Mouse (Mus musculus): ENCODE results near the gene Gm10840. TPM values are rescaled to one million over a fixed set of nuclear protein-coding genes. Genes with fewer than 3 reads are reported as not detected.

The Gm10840 gene
- polyA plus RNA-seq, 1 experiment, result not detected

DNA sequence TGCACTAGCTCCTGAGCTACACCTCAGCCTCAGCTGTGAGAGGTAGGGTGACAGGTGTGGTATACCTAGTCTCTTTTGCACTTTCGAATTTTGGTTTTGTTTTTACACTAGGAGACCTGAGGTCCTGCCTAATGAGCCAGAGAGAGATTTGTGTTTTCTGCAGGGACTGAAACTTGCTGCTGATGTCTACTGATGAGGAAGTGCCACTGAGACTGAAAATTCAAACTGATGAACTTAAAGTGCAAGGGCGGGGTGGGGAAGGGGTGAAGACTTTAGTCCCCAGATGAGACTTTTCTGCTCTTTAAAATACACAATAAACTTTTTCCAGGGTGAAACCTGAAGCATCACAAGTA lies 19.8 kb downstream of the Gm10840 start:
- peak in 1 of 2 experiments; percentile 9 for DNase-seq (ENCODE audit: low read depth in 1 of 2, low spot score in 2 of 2)
- no peak for TF ChIP-seq POLR2A (IDR thresholded peaks at IDR 0.05; ENCODE audit: low read depth, low read length)
- TF ChIP-seq CTCF (IDR thresholded peaks at IDR 0.05; ENCODE audit: extremely low read depth, insufficient read depth, insufficient read length, insufficient replicate concordance), result no peak
- peaks cover 6% of the 10 kb centered on the region; the same call in 1 of the 2 replicates for H3K4me1 ChIP-seq (ENCODE audit: control insufficient read depth, insufficient read depth, insufficient read length)
- 45% methylated on average over 2 of the region's 2 CpGs for whole genome bisulfite sequencing
- no peak overlapping the region for H3K4me3 ChIP-seq (ENCODE audit: extremely low read depth, insufficient read depth, insufficient read length)
- H3K27ac ChIP-seq (ENCODE audit: insufficient read depth, low read length), result peak overlapping the region; percentile 41
- peaks cover 5% of the 10 kb centered on the region for H3K36me3 ChIP-seq (ENCODE audit: control insufficient read depth, insufficient read depth, low read length)
- no peaks in the 10 kb centered on the region for H3K27me3 ChIP-seq (ENCODE audit: control insufficient read depth, insufficient read depth, low read length)

DNA sequence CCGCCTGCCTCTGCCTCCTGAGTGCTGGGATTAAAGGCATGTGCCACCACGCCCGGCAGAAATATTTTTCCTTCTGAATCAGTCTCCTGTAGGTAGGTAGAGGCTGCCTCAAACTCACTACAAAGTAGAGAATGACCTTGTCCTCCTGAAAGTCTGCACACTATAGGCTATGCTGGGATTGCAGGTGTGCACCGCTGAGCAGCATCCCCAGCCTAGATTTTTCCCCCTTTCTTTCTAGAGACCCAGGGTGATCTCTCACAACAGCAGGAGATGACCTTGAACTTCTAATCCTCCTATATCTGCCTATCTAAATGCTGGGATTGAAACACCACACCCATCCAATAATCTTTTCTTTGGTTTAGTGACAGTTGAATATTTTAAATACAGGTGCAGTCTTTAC lies 26.7 kb downstream of the Gm10840 start:
- TF ChIP-seq CTCF (IDR thresholded peaks at IDR 0.05; ENCODE audit: extremely low read depth, insufficient read depth, insufficient read length, insufficient replicate concordance) (no peak), POLR2A (IDR thresholded peaks at IDR 0.05; ENCODE audit: low read depth, low read length) (no peak)
- WGBS, result 91% methylated on average over 4 of the region's 4 CpGs
- Histone ChIP-seq H3K27ac (ENCODE audit: insufficient read depth, low read length) (no peak overlapping the region), H3K4me3 (ENCODE audit: extremely low read depth, insufficient read depth, insufficient read length) (no peak overlapping the region), H3K27me3 (ENCODE audit: control insufficient read depth, insufficient read depth, low read length) (no peaks in the 10 kb centered on the region), H3K36me3 (ENCODE audit: control insufficient read depth, insufficient read depth, low read length) (peaks cover 8% of the 10 kb centered on the region), H3K4me1 (ENCODE audit: control insufficient read depth, insufficient read depth, insufficient read length) (no peaks in the 10 kb centered on the region)
- no peak for DNase-seq (ENCODE audit: low read depth in 1 of 2, low spot score in 2 of 2)

- Histone ChIP-seq H3K36me3 (ENCODE audit: control insufficient read depth, insufficient read depth, low read length) (0 out of 2 replicates have a peak, but pooled peaks cover 1% of the 10 kb centered on the region), H3K4me3 (ENCODE audit: extremely low read depth, insufficient read depth, insufficient read length) (no peak overlapping the region), H3K27me3 (ENCODE audit: control insufficient read depth, insufficient read depth, low read length) (no peaks in the 10 kb centered on the region), H3K27ac (ENCODE audit: insufficient read depth, low read length) (no peak overlapping the region), H3K4me1 (ENCODE audit: control insufficient read depth, insufficient read depth, insufficient read length) (peaks cover 3% of the 10 kb centered on the region; the same call in 1 of the 2 replicates)
- WGBS, result 73% methylated on average over 3 of the region's 3 CpGs
- no peak for TF ChIP-seq POLR2A (IDR thresholded peaks at IDR 0.05; ENCODE audit: low read depth, low read length)
- TF ChIP-seq CTCF (IDR thresholded peaks at IDR 0.05; ENCODE audit: extremely low read depth, insufficient read depth, insufficient read length, insufficient replicate concordance), result no peak
- DNase-seq (ENCODE audit: low read depth in 1 of 2, low spot score in 2 of 2), result no peak
Measured at GRCm38 (mm10) chr11:106191716-106192115, 31.1 kb downstream of the Gm10840 start.

DNA sequence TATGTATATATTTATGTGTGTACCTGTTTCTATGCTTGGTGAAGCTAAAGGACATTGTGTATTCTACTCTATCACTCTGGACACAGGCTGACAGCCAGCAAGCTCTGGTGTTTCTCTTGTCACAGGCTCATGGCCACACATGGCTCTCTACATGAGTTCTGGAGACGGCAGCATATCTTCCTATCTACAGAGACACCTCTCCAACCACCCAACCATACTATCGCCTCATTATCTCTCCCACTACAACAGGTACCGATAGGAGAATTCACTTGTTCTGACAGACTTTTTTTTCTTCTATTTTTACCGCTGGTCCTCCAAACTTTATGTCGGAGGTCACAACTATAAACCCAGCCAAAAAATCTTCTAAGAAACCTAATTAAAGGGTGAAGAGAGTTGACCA lies 31.6 kb downstream of the Gm10840 start:
- no peak overlapping the region for H3K4me3 ChIP-seq (ENCODE audit: extremely low read depth, insufficient read depth, insufficient read length)

GRCm38 (mm10) chr11:106192657-106193370 lies 32.2 kb downstream of the Gm10840 start:
- Histone ChIP-seq H3K4me1 (ENCODE audit: control insufficient read depth, insufficient read depth, insufficient read length) (peaks cover 3% of the 10 kb centered on the region; the same call in 1 of the 2 replicates), H3K27ac (ENCODE audit: insufficient read depth, low read length) (peak overlapping the region; percentile 94), H3K27me3 (ENCODE audit: control insufficient read depth, insufficient read depth, low read length) (no peaks in the 10 kb centered on the region), H3K4me3 (ENCODE audit: extremely low read depth, insufficient read depth, insufficient read length) (peak overlapping the region; percentile 82), H3K36me3 (ENCODE audit: control insufficient read depth, insufficient read depth, low read length) (no peaks in the 10 kb centered on the region)
- 6% methylated on average over 19 of the region's 19 CpGs for WGBS
- DNase-seq (ENCODE audit: low read depth in 1 of 2, low spot score in 2 of 2), result no peak
- no peak for TF ChIP-seq POLR2A (IDR thresholded peaks at IDR 0.05; ENCODE audit: low read depth, low read length)
- no peak for TF ChIP-seq CTCF (IDR thresholded peaks at IDR 0.05; ENCODE audit: extremely low read depth, insufficient read depth, insufficient read length, insufficient replicate concordance)

More for the DNA sequence above, 31.6 kb downstream of the Gm10840 start:
- Histone ChIP-seq H3K4me1 (ENCODE audit: control insufficient read depth, insufficient read depth, insufficient read length) (peaks cover 3% of the 10 kb centered on the region; the same call in 1 of the 2 replicates), H3K27me3 (ENCODE audit: control insufficient read depth, insufficient read depth, low read length) (no peaks in the 10 kb centered on the region), H3K36me3 (ENCODE audit: control insufficient read depth, insufficient read depth, low read length) (0 out of 2 replicates have a peak, but pooled peaks cover 1% of the 10 kb centered on the region), H3K27ac (ENCODE audit: insufficient read depth, low read length) (no peak overlapping the region)
- 75% methylated on average over 5 of the region's 5 CpGs for WGBS
- TF ChIP-seq POLR2A (IDR thresholded peaks at IDR 0.05; ENCODE audit: low read depth, low read length) (no peak), CTCF (IDR thresholded peaks at IDR 0.05; ENCODE audit: extremely low read depth, insufficient read depth, insufficient read length, insufficient replicate concordance) (no peak)
- no peak for DNase-seq (ENCODE audit: low read depth in 1 of 2, low spot score in 2 of 2)

- Histone ChIP-seq H3K4me3 (ENCODE audit: extremely low read depth, insufficient read depth, insufficient read length) (peak overlapping the region; percentile 82), H3K36me3 (ENCODE audit: control insufficient read depth, insufficient read depth, low read length) (no peaks in the 10 kb centered on the region), H3K27me3 (ENCODE audit: control insufficient read depth, insufficient read depth, low read length) (no peaks in the 10 kb centered on the region), H3K4me1 (ENCODE audit: control insufficient read depth, insufficient read depth, insufficient read length) (peaks cover 10% of the 10 kb centered on the region; the same call in 1 of the 2 replicates), H3K27ac (ENCODE audit: insufficient read depth, low read length) (peak overlapping the region; percentile 94)
- under 1% methylated on average over 44 of the region's 44 CpGs for WGBS
- DNase-seq (ENCODE audit: low read depth in 1 of 2, low spot score in 2 of 2), result peak; percentile 95 to 97
- TF ChIP-seq CTCF (IDR thresholded peaks at IDR 0.05; ENCODE audit: extremely low read depth, insufficient read depth, insufficient read length, insufficient replicate concordance) (no peak), POLR2A (IDR thresholded peaks at IDR 0.05; ENCODE audit: low read depth, low read length) (peak; percentile 87)
Measured at GRCm38 (mm10) chr11:106193371-106194154, 32.9 kb downstream of the Gm10840 start.

Data from spleen, adult 2 months (tissue).